Mouse (Mus musculus): ENCODE results near the gene Trim56. TPM values are rescaled to one million over a fixed set of nuclear protein-coding genes. Genes with fewer than 3 reads are reported as not detected.
A peak's percentile ranks its signal among the peaks of the same experiment; 100 is the strongest.
"Not testable (repeated sequence)": the region's sequence is repeated elsewhere in the genome, so short reads cannot be mapped to it uniquely, and the experiment has no call there.

The Trim56 gene
- polyA plus RNA-seq (2014; fragmentation: Nextera tagmentation; extraction: Ambion mirVana) = 5.5 and 7.1 TPM in 2 replicates

GRCm38 (mm10) chr5:137115866-137116847 is at the start of gene Trim56:
Gene Trim56 (minus strand): TSS chr5:137116209.
- Histone ChIP-seq H3K4me1 (replicated peaks; ENCODE audit: control insufficient read depth, insufficient read depth, low read length) (0 out of 2 replicates have a peak, but pooled peaks cover 2% of the 10 kb centered on the region), H3K4me3 (ENCODE audit: low read depth, low read length) (peak within 1 kb of the TSS; percentile 43), H3K9ac (ENCODE audit: low read depth, low read length) (peak within 1 kb of the TSS; percentile 57), H3K27me3 (ENCODE audit: control insufficient read depth, insufficient read depth, low read length) (no peaks in the 10 kb centered on the region), H3K27ac (ENCODE audit: low read depth, low read length) (0 out of 2 replicates have a peak within 1 kb of the TSS, but pooled peaks have one; percentile 11), H3K9me3 (ENCODE audit: control insufficient read depth, low read length) (no peaks in the 10 kb centered on the region), H3K36me3 (ENCODE audit: control insufficient read depth, insufficient read depth, low read length) (no peaks in the 10 kb centered on the region), H3K4me2 (replicated peaks; ENCODE audit: low read depth, low read length) (peak within 1 kb of the TSS; percentile 62)
- no peak for ATAC-seq (ENCODE audit: low FRiP score)
- DNase-seq (ENCODE audit: low spot score) = peak; percentile 63
- WGBS = 13% methylated on average over 29 of the region's 29 CpGs

GRCm38 (mm10) chr5:137161853-137162252 is 45.8 kb upstream of the Trim56 start:
- Histone ChIP-seq H3K9me3 (ENCODE audit: control insufficient read depth, low read length) (no peaks in the 10 kb centered on the region), H3K4me1 (replicated peaks; ENCODE audit: control insufficient read depth, insufficient read depth, low read length) (no peaks in the 10 kb centered on the region), H3K27me3 (ENCODE audit: control insufficient read depth, insufficient read depth, low read length) (no peaks in the 10 kb centered on the region), H3K4me2 (replicated peaks; ENCODE audit: low read depth, low read length) (no peak overlapping the region), H3K9ac (ENCODE audit: low read depth, low read length) (no peak overlapping the region), H3K4me3 (ENCODE audit: low read depth, low read length) (no peak overlapping the region), H3K36me3 (ENCODE audit: control insufficient read depth, insufficient read depth, low read length) (no peaks in the 10 kb centered on the region), H3K27ac (ENCODE audit: low read depth, low read length) (no peak overlapping the region)
- WGBS = 77% methylated on average over 4 of the region's 4 CpGs
- no peak for ATAC-seq (ENCODE audit: low FRiP score)
- DNase-seq (ENCODE audit: low spot score) = no peak

GRCm38 (mm10) chr5:137159461-137159860 is 43.5 kb upstream of the Trim56 start:
- Histone ChIP-seq H3K27ac (ENCODE audit: low read depth, low read length) (no peak overlapping the region), H3K9me3 (ENCODE audit: control insufficient read depth, low read length) (no peaks in the 10 kb centered on the region), H3K9ac (ENCODE audit: low read depth, low read length) (no peak overlapping the region), H3K27me3 (ENCODE audit: control insufficient read depth, insufficient read depth, low read length) (no peaks in the 10 kb centered on the region), H3K4me3 (ENCODE audit: low read depth, low read length) (no peak overlapping the region), H3K4me1 (replicated peaks; ENCODE audit: control insufficient read depth, insufficient read depth, low read length) (no peaks in the 10 kb centered on the region), H3K36me3 (ENCODE audit: control insufficient read depth, insufficient read depth, low read length) (no peaks in the 10 kb centered on the region), H3K4me2 (replicated peaks; ENCODE audit: low read depth, low read length) (no peak overlapping the region)
- ATAC-seq (ENCODE audit: low FRiP score) = no peak
- WGBS = 34% methylated on average over 11 of the region's 11 CpGs
- DNase-seq (ENCODE audit: low spot score) = peak; percentile 34

- no peak for DNase-seq (ENCODE audit: low spot score)
- H3K9ac ChIP-seq (ENCODE audit: low read depth, low read length) = no peak overlapping the region
- no peak overlapping the region for H3K4me2 ChIP-seq (replicated peaks; ENCODE audit: low read depth, low read length)
- H3K9me3 ChIP-seq (ENCODE audit: control insufficient read depth, low read length) = 0 out of 2 replicates have a peak, but pooled peaks cover 2% of the 10 kb centered on the region
- no peak for ATAC-seq (ENCODE audit: low FRiP score)
- no peaks in the 10 kb centered on the region for H3K36me3 ChIP-seq (ENCODE audit: control insufficient read depth, insufficient read depth, low read length)
- no peak overlapping the region for H3K27ac ChIP-seq (ENCODE audit: low read depth, low read length)
- H3K4me1 ChIP-seq (replicated peaks; ENCODE audit: control insufficient read depth, insufficient read depth, low read length) = no peaks in the 10 kb centered on the region
- WGBS = 94% methylated on average over 5 of the region's 5 CpGs
- no peaks in the 10 kb centered on the region for H3K27me3 ChIP-seq (ENCODE audit: control insufficient read depth, insufficient read depth, low read length)
- H3K4me3 ChIP-seq (ENCODE audit: low read depth, low read length) = no peak overlapping the region
These were observed 37.3 kb upstream of the Trim56 start for GRCm38 (mm10) chr5:137153289-137153688.

- DNase-seq (ENCODE audit: low spot score) = peak; percentile 47
- H3K4me3 ChIP-seq (ENCODE audit: low read depth, low read length) = no peak overlapping the region
- 73% methylated on average over 2 of the region's 2 CpGs for WGBS
These were observed 36.6 kb upstream of the Trim56 start for GRCm38 (mm10) chr5:137152623-137153022.

GRCm38 (mm10) chr5:137149272-137149882 is 33.4 kb upstream of the Trim56 start, which contains the start of gene Muc3:
Gene Muc3 (minus strand): TSS chr5:137149322.
- DNase-seq (ENCODE audit: low spot score) = not testable (repeated sequence)

More at GRCm38 (mm10) chr5:137152623-137153022, 36.6 kb upstream of the Trim56 start:
- Histone ChIP-seq H3K4me2 (replicated peaks; ENCODE audit: low read depth, low read length) (no peak overlapping the region), H3K27ac (ENCODE audit: low read depth, low read length) (no peak overlapping the region), H3K36me3 (ENCODE audit: control insufficient read depth, insufficient read depth, low read length) (no peaks in the 10 kb centered on the region), H3K4me1 (replicated peaks; ENCODE audit: control insufficient read depth, insufficient read depth, low read length) (no peaks in the 10 kb centered on the region), H3K27me3 (ENCODE audit: control insufficient read depth, insufficient read depth, low read length) (no peaks in the 10 kb centered on the region), H3K9me3 (ENCODE audit: control insufficient read depth, low read length) (0 out of 2 replicates have a peak, but pooled peaks cover 2% of the 10 kb centered on the region), H3K9ac (ENCODE audit: low read depth, low read length) (no peak overlapping the region)
- peak; percentile 63; the same call in 1 of the 2 replicates for ATAC-seq (ENCODE audit: low FRiP score)

GRCm38 (mm10) chr5:137140836-137141235 is 24.8 kb upstream of the Trim56 start:
- no peaks in the 10 kb centered on the region for H3K4me1 ChIP-seq (replicated peaks; ENCODE audit: control insufficient read depth, insufficient read depth, low read length)

More at GRCm38 (mm10) chr5:137149272-137149882, 33.4 kb upstream of the Trim56 start, which contains the start of gene Muc3:
- not testable (repeated sequence) for H3K27ac ChIP-seq (ENCODE audit: low read depth, low read length); H3K27me3 ChIP-seq (ENCODE audit: control insufficient read depth, insufficient read depth, low read length); H3K4me2 ChIP-seq (replicated peaks; ENCODE audit: low read depth, low read length); H3K36me3 ChIP-seq (ENCODE audit: control insufficient read depth, insufficient read depth, low read length); H3K9ac ChIP-seq (ENCODE audit: low read depth, low read length); H3K4me1 ChIP-seq (replicated peaks; ENCODE audit: control insufficient read depth, insufficient read depth, low read length); ATAC-seq (ENCODE audit: low FRiP score); H3K9me3 ChIP-seq (ENCODE audit: control insufficient read depth, low read length); H3K4me3 ChIP-seq (ENCODE audit: low read depth, low read length)

GRCm38 (mm10) chr5:137138977-137139376 is 23.0 kb upstream of the Trim56 start:
- Histone ChIP-seq H3K36me3 (ENCODE audit: control insufficient read depth, insufficient read depth, low read length) (no peaks in the 10 kb centered on the region), H3K4me1 (replicated peaks; ENCODE audit: control insufficient read depth, insufficient read depth, low read length) (no peaks in the 10 kb centered on the region), H3K9me3 (ENCODE audit: control insufficient read depth, low read length) (no peaks in the 10 kb centered on the region; the same call in 1 of the 2 replicates), H3K27me3 (ENCODE audit: control insufficient read depth, insufficient read depth, low read length) (no peaks in the 10 kb centered on the region), H3K4me3 (ENCODE audit: low read depth, low read length) (no peak overlapping the region), H3K4me2 (replicated peaks; ENCODE audit: low read depth, low read length) (no peak overlapping the region), H3K9ac (ENCODE audit: low read depth, low read length) (no peak overlapping the region), H3K27ac (ENCODE audit: low read depth, low read length) (no peak overlapping the region)
- no peak for ATAC-seq (ENCODE audit: low FRiP score)
- WGBS = 88% methylated on average over 10 of the region's 10 CpGs
- no peak for DNase-seq (ENCODE audit: low spot score)

More at GRCm38 (mm10) chr5:137140836-137141235, 24.8 kb upstream of the Trim56 start:
- Histone ChIP-seq H3K36me3 (ENCODE audit: control insufficient read depth, insufficient read depth, low read length) (no peaks in the 10 kb centered on the region), H3K4me3 (ENCODE audit: low read depth, low read length) (no peak overlapping the region), H3K9ac (ENCODE audit: low read depth, low read length) (no peak overlapping the region), H3K27ac (ENCODE audit: low read depth, low read length) (no peak overlapping the region), H3K27me3 (ENCODE audit: control insufficient read depth, insufficient read depth, low read length) (no peaks in the 10 kb centered on the region), H3K9me3 (ENCODE audit: control insufficient read depth, low read length) (no peaks in the 10 kb centered on the region), H3K4me2 (replicated peaks; ENCODE audit: low read depth, low read length) (no peak overlapping the region)
- DNase-seq (ENCODE audit: low spot score) = no peak
- ATAC-seq (ENCODE audit: low FRiP score) = no peak
- 59% methylated on average over 3 of the region's 3 CpGs for WGBS
